Mouse (Mus musculus): ENCODE measurements at regions not wholly inside any gene's neighbourhood (a gene's known extent, or its start where the extent isn't known, plus 50 kb on each side); places are given as distances from the start of the nearest gene placed in this dataset.

GRCm38 (mm10) chr5:25609911-25610310 lies 94.0 kb downstream of the Cct8l1 start:
- no peaks in the 10 kb centered on the region for H3K9me3 ChIP-seq
- no peaks in the 10 kb centered on the region for H3K27me3 ChIP-seq
- peak; percentile 74 for ATAC-seq
- no peak overlapping the region for H3K27ac ChIP-seq
- no peak overlapping the region for H3K9ac ChIP-seq (replicated peaks)
- H3K4me3 ChIP-seq (replicated peaks): no peak overlapping the region
- 0 out of 2 replicates have a peak, but pooled peaks cover 2% of the 10 kb centered on the region for H3K4me1 ChIP-seq (replicated peaks)
- no peak overlapping the region for H3K4me2 ChIP-seq (replicated peaks)
- no peaks in the 10 kb centered on the region for H3K36me3 ChIP-seq
- 10% methylated on average over 9 of the region's 9 CpGs for WGBS

GRCm38 (mm10) chr5:25602123-25602522 lies 86.3 kb downstream of the Cct8l1 start:
- H3K36me3 ChIP-seq: no peaks in the 10 kb centered on the region
- 66% methylated on average over 2 of the region's 2 CpGs for WGBS

GRCm38 (mm10) chr5:25599363-25599762 lies 83.5 kb downstream of the Cct8l1 start:
- no peak for ATAC-seq
- WGBS: 89% methylated on average over 1 of the region's 1 CpGs

More at GRCm38 (mm10) chr5:25602123-25602522, 86.3 kb downstream of the Cct8l1 start:
- Histone ChIP-seq H3K4me2 (replicated peaks) (no peak overlapping the region), H3K9ac (replicated peaks) (no peak overlapping the region), H3K9me3 (no peaks in the 10 kb centered on the region), H3K27me3 (no peaks in the 10 kb centered on the region), H3K4me1 (replicated peaks) (no peaks in the 10 kb centered on the region), H3K27ac (no peak overlapping the region), H3K4me3 (replicated peaks) (no peak overlapping the region)
- ATAC-seq: no peak

DNA sequence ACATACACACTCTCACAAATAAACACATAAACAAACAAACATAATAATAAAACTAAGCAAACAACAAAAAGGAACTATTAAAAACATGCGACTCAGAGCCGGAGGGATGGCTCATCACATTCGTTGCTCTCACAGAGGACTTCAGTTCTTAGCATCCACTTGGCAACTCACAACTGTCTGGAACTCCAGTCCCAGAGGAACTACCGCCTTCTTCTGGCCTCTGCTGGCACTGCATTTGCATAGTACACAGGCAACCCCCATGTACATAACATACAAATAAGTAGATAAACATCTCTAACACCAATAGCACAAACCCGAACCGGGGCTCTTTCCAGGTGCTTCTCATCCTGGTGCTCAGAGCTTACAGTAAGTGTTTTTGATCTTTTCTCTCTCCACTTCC lies 81.9 kb downstream of the Cct8l1 start:
- Histone ChIP-seq H3K9me3 (no peaks in the 10 kb centered on the region), H3K27ac (no peak overlapping the region), H3K4me1 (replicated peaks) (no peaks in the 10 kb centered on the region), H3K4me2 (replicated peaks) (no peak overlapping the region), H3K36me3 (no peaks in the 10 kb centered on the region), H3K9ac (replicated peaks) (no peak overlapping the region), H3K27me3 (no peaks in the 10 kb centered on the region), H3K4me3 (replicated peaks) (no peak overlapping the region)
- ATAC-seq: no peak
- WGBS: 93% methylated on average over 6 of the region's 6 CpGs

More at GRCm38 (mm10) chr5:25599363-25599762, 83.5 kb downstream of the Cct8l1 start:
- Histone ChIP-seq H3K4me1 (replicated peaks) (no peaks in the 10 kb centered on the region), H3K27me3 (no peaks in the 10 kb centered on the region), H3K27ac (no peak overlapping the region), H3K9me3 (no peaks in the 10 kb centered on the region), H3K4me2 (replicated peaks) (no peak overlapping the region), H3K36me3 (no peaks in the 10 kb centered on the region), H3K4me3 (replicated peaks) (no peak overlapping the region), H3K9ac (replicated peaks) (no peak overlapping the region)

DNA sequence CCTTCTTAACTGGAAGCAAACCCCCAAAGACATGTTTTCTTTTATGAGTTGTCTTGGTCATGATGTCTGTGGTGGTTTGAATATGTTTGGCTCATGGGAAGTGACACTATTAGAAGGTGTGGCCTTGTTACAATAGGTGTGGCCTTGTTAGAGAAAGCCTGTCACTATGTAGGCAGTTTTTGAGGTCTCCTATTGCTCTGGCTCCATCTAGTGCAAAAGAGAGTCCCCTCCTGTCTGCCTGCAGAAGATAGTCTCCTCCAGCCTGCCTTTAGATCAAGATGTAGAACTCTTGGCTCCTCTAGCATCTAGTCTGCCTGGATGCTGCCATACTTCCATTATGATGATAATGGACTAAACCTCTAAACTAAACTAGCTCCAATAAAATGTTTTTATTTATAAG lies 75.8 kb downstream of the Cct8l1 start:
- no peak for ATAC-seq
- Histone ChIP-seq H3K36me3 (no peaks in the 10 kb centered on the region), H3K9ac (replicated peaks) (no peak overlapping the region), H3K4me2 (replicated peaks) (no peak overlapping the region), H3K9me3 (no peaks in the 10 kb centered on the region), H3K4me3 (replicated peaks) (no peak overlapping the region), H3K4me1 (replicated peaks) (no peaks in the 10 kb centered on the region), H3K27me3 (no peaks in the 10 kb centered on the region), H3K27ac (no peak overlapping the region)

Data from midbrain, embryonic 13.5 days (tissue).